Mouse (Mus musculus): ENCODE measurements around the gene Slc35d1.

Slc35d1 gene

GRCm38 (mm10) chr4:103214925-103215820 is at the start of gene Slc35d1:
Slc35d1 (minus strand) TSS chr4:103215164.
- peak; percentile 82 for DNase-seq (ENCODE audit: low read depth, low spot score)

DNA sequence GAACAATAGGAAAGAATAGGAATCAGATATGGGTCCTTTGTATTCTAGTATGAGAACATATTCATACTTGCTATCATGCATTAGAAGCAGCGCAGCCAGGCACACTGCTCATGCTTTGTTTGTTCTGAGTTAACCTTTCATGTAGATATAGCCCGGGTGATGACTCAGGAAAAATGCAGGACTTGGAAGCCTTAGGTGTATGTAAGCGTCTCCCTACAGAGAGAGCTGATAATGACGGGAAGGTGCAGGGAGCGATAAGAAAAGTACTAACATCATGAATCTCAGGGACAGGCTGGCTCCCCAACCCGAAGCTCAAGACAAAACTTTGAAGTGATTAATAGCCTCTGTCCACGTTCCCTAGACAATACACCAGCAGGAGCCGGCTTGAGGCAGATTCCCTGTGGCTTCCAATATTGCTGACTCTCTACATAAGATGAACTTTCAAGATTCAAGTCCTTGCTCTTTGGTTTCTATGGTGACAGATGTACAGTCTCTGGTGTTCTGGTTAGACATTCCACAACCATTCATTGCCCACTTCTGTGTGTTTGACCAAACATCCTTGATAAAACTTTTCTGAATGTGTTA is 48.9 kb upstream of the Slc35d1 start:
- DNase-seq (ENCODE audit: low read depth, low spot score), result no peak

DNA sequence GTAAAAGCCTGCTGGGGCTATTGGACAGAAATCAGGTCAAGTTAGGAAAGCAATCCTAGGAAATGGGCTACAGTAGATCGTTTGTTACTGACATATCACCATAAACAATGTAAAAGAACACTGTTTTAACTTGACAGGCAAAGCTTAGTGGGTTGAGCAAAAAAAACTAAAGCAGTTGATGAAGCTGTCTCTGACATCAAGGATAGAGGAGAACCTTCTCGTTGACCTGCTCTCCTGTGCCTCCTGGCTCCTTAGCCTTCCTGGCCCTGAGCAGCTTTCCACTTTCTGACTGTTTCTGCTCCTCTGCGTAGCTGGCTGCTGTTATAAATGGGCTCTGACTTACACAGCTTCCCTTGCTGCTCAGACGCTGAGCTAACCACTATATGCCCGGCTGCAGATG is 48.4 kb upstream of the Slc35d1 start:
- DNase-seq (ENCODE audit: low read depth, low spot score), result no peak

DNA sequence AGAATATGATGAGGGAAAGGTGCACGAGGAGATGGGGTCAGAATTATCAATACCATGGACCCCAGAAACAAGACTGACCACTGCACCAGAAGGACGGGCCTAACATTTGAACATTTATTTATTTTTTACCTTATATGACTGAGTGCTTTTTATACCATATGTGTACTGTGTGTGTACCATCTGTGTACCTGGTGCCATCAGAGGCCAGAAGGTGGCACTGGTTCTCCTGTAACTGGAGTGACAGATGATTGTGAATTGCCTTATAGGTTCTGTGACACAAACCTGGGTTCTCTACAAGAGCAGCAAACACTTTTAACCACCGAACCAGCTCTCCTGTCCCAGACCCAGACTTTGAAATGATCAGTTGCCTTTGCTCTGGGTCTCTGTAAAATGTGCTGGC is 43.9 kb upstream of the Slc35d1 start:
- no peak for DNase-seq (ENCODE audit: low read depth, low spot score)

GRCm38 (mm10) chr4:103253846-103254245 is 38.9 kb upstream of the Slc35d1 start:
- no peak for DNase-seq (ENCODE audit: low read depth, low spot score)

DNA sequence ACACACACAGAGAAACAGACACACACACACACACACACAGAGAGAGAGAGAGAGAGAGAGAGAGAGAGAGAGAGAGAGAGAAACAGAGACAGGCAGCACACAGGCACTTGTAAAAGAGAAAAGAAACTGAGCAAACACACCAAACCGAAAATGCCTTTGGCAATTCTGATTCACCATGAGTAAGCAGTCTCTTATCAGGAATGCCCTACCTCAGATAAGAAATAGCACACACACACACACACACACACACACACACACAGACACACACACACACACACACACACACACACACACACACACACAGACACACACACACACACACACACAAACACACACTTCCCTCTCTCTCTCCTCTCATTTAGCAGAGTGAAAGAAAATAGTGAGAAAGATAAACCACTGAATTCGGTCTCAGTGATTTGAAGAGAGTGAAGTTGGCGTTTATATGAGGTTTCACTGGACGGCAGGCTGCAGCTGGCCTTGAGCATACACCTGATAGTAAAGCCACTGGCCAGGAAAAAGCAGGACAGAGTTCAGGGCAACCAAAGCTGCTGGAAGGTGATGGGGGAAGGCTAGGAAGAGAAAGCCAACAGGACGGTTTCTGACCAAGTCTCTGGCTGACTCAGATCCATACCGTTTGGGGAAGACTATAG is 34.6 kb upstream of the Slc35d1 start:
- DNase-seq (ENCODE audit: low read depth, low spot score), result no peak

GRCm38 (mm10) chr4:103247813-103248212 is 32.8 kb upstream of the Slc35d1 start:
- DNase-seq (ENCODE audit: low read depth, low spot score), result no peak

DNA sequence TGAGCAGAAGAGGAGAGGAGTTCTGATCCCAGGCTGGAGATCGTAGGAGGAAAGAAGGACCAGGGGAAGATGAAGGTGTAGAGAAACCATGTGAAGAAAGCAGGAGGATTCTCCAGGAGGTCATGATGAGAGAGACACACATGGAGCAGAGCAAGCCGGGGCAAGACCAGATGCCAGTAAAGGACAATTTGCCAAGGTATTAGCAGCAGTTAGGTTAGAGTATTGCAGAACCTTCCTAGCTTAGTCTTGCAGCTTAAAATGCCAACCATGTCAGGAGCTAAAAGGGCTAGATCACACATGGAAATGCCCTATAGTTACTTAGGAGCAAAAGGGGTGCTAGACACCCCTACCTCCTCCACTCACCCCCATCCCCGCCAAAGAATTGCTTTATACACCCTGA is 32.3 kb upstream of the Slc35d1 start:
- no peak for DNase-seq (ENCODE audit: low read depth, low spot score)

DNA sequence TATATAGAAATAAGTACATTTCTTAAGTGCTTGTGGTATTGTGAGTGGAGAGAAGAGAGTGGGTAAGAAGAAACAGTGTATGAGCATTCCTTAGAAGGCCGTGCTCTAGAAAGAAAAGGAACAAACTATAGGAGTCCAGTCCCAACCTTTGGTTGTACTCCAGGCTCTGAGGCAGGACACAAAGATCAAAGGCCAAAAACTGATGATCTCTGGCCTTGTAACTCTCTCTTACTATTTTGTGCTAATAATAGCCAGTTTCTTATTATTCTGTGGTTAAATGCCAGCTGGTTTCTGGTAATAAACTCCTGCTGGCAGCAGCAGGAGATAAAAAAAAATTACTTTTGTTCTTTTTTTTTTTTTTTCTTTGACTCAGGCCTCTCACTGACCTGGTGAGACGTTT is 17.2 kb upstream of the Slc35d1 start:
- DNase-seq (ENCODE audit: low read depth, low spot score), result no peak

GRCm38 (mm10) chr4:103222854-103223253 is 7.9 kb upstream of the Slc35d1 start:
- DNase-seq (ENCODE audit: low read depth, low spot score), result no peak

GRCm38 (mm10) chr4:103221789-103222188 is 6.8 kb upstream of the Slc35d1 start:
- DNase-seq (ENCODE audit: low read depth, low spot score), result no peak

DNA sequence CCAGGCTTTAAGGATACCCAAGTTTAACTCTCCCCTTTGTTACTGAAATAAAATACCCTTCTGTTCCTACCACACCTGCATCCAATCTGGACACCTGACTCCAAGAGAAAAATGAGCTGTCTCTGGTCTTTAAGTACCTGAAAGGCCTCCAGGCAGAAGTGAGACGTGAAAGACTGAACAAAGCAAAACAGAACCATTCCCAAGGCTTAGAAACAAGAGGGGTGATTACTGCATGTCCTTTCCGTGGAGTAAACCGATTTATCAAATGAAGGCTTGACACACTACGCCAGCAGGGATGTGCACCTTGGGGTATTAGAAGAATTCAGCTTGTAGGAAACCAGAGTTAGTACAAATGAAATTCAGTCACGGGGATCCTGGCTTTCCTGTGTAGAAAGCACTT is 4.0 kb upstream of the Slc35d1 start:
- DNase-seq (ENCODE audit: low read depth, low spot score), result no peak

GRCm38 (mm10) chr4:103216046-103216445 is 1.1 kb upstream of the Slc35d1 start:
- DNase-seq (ENCODE audit: low read depth, low spot score), result peak; percentile 32

DNA sequence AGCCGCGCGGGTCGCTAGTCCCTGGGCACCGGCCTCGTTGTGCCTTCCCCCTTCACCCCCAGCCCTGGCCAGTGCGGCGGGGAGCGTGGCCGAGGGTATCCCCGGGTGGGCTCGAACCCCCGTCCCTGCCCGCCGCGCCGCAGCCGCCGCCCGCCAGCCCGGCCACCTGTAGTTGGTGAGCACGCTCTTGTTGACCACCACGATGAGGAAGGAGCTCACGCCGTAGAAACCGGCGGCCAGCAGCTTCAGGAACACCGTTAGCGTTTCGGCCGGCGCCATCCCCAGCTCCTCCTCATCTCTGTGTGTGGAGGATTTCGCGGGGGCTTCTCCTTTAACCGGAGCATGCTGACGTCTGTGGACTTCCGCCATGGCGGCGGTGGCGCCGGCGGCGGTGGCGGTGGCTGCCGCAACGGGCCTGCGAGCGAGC is 453 bp downstream of the Slc35d1 start:
- DNase-seq (ENCODE audit: low read depth, low spot score), result peak; percentile 80

GRCm38 (mm10) chr4:103213859-103214497 is 986 bp downstream of the Slc35d1 start:
- DNase-seq (ENCODE audit: low read depth, low spot score), result peak; percentile 67

- DNase-seq (ENCODE audit: low read depth, low spot score), result no peak
These were observed 6.4 kb downstream of the Slc35d1 start for GRCm38 (mm10) chr4:103208553-103208952.

GRCm38 (mm10) chr4:103203646-103204045 is 11.3 kb downstream of the Slc35d1 start:
- DNase-seq (ENCODE audit: low read depth, low spot score), result no peak

GRCm38 (mm10) chr4:103200046-103200445 is 14.9 kb downstream of the Slc35d1 start:
- DNase-seq (ENCODE audit: low read depth, low spot score), result no peak

DNA sequence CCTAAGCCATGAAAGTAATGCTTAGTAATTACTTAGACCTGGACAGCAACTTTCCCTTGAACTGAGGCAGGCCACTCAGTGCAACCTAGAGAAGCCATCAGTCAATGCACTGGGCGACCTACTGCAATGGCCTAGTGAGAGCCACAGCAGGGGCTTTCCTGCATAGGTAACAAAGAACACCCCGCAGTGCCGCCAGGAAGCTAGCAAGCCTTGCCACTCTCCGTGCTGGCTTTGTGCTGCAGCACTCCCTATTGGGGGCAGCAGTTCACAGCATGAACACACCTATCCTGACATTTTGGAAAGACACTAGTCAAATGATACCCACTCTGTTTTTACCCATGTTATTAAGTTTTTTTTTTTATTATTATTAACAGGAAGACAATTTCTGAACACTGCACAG is 15.9 kb downstream of the Slc35d1 start:
- DNase-seq (ENCODE audit: low read depth, low spot score), result no peak

DNA sequence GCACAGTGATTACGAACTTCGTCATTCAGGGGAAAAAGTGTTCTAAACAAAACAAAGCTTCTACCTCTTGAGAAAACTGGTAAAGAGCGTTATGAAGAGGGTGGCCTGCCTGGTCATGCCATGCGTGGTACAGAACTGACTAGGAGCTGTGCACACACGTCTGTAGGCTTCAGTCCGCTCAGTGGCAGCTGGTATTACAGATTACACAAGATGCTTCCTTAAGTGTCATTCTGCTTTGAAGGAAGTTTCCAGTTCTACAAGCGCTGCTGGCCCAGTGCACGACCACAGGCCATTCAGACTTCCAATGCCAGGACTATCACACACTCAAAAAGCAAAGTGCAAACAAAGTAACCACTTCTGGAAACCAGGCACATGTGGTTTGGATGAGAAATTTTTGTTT is 17.6 kb downstream of the Slc35d1 start:
- no peak for DNase-seq (ENCODE audit: low read depth, low spot score)

DNA sequence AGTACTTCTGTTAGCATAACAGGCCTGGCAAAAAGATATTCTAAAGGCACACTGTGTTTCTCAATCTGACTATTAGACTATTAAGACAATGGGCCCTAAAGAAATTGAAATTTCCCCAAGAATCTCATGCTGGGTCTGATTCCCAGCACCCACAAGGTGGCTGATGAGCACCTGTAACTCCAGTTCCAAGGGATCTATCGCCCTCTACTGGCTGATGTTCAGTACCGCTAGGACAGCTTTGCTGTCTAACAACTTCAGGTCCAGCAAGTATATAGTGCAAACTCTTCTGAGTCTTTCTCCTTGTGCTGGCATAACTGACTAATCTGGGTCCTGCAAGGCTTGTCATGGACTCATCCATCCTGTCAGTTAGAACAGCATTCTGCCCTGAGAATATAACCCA is 22.5 kb downstream of the Slc35d1 start:
- no peak for DNase-seq (ENCODE audit: low read depth, low spot score)
